Mouse (Mus musculus) G1E-ER4 (cell line): ENCODE measurements at regions not wholly inside any gene's neighbourhood (a gene's known extent, or its start where the extent isn't known, plus 50 kb on each side); places are given as distances from the start of the nearest gene placed in this dataset.

Experiments
- GATA1 ChIP-seq: IDR thresholded peaks from one replicate; pipeline ENCODE4 v1.8.0; 2012; ENCODE audit warnings: low read length, inconsistent platforms

GRCm38 (mm10) chr12:42369029-42369577, 882.9 kb upstream of the Lrrn3 start:
- no peak for TF ChIP-seq GATA1

GRCm38 (mm10) chr12:42338996-42339680, 852.9 kb upstream of the Lrrn3 start:
- TF ChIP-seq GATA1, result no peak

- peak; percentile 73 for TF ChIP-seq GATA1
These were observed 820.2 kb upstream of the Lrrn3 start for GRCm38 (mm10) chr12:42306429-42306828.

GRCm38 (mm10) chr12:42277241-42278032, 791.2 kb upstream of the Lrrn3 start:
- no peak for TF ChIP-seq GATA1

- TF ChIP-seq GATA1, result no peak
These were observed 764.2 kb upstream of the Lrrn3 start for GRCm38 (mm10) chr12:42250410-42250809.

- no peak for TF ChIP-seq GATA1
These were observed 743.0 kb upstream of the Lrrn3 start for GRCm38 (mm10) chr12:42229235-42229634.

GRCm38 (mm10) chr12:42181646-42182045, 695.4 kb upstream of the Lrrn3 start:
- no peak for TF ChIP-seq GATA1

- no peak for TF ChIP-seq GATA1
These were observed 693.9 kb upstream of the Lrrn3 start for GRCm38 (mm10) chr12:42179947-42180669.

- TF ChIP-seq GATA1, result no peak
These were observed 661.7 kb upstream of the Lrrn3 start for GRCm38 (mm10) chr12:42147971-42148370.

- no peak for TF ChIP-seq GATA1
These were observed 652.6 kb upstream of the Lrrn3 start for GRCm38 (mm10) chr12:42138694-42139442.

GRCm38 (mm10) chr12:42138177-42138576, 651.9 kb upstream of the Lrrn3 start:
- TF ChIP-seq GATA1, result no peak

- no peak for TF ChIP-seq GATA1
These were observed 651.5 kb upstream of the Lrrn3 start for GRCm38 (mm10) chr12:42137764-42138163.

GRCm38 (mm10) chr12:42100189-42100588, 614.0 kb upstream of the Lrrn3 start:
- no peak for TF ChIP-seq GATA1

- TF ChIP-seq GATA1, result no peak
These were observed 584.2 kb upstream of the Lrrn3 start for GRCm38 (mm10) chr12:42070401-42070800.

GRCm38 (mm10) chr12:42063745-42064144, 577.5 kb upstream of the Lrrn3 start:
- no peak for TF ChIP-seq GATA1

- no peak for TF ChIP-seq GATA1
These were observed 562.8 kb upstream of the Lrrn3 start for GRCm38 (mm10) chr12:42049056-42049455.
